Mouse (Mus musculus) naive thymus-derived CD4-positive, alpha-beta T cell, adult 5 months (primary cell): ENCODE data around the gene Ptgs2. TPM values are rescaled to one million over a fixed set of nuclear protein-coding genes. Genes with fewer than 3 reads are reported as not detected.

Experiments used
- polyA plus RNA-seq: library from polyadenylated mRNA; unstranded; fragments of 100-300 nt; shearing (Covaris generic); gene quantifications from one replicate; pipeline ENCODE4 v1.2.1, GENCODE M21; 2017

Ptgs2 gene
- polyA plus RNA-seq: not detected

GRCm38 (mm10) chr1:150099790-150100333 lies at the start of gene Ptgs2:
Ptgs2 (plus strand) TSS chr1:150100031.

Other genes with a start within 250 kb of the Ptgs2 start
- gene Pla2g4a, start 138.7 kb upstream of the Ptgs2 start, polyA plus RNA-seq: 0.15 TPM
- gene Pdc, start 219.4 kb downstream of the Ptgs2 start, polyA plus RNA-seq: 0.20 TPM